Mouse (Mus musculus): ENCODE measurements around the gene Perp. TPM values are rescaled to one million over a fixed set of nuclear protein-coding genes. Genes with fewer than 3 reads are reported as not detected.

The Perp gene
- polyA plus RNA-seq, 1 experiment, result 0.87 TPM

GRCm38 (mm10) chr10:18850177-18850576 lies 5.4 kb downstream of the Perp start:
- Histone ChIP-seq H3K4me1 (ENCODE audit: control insufficient read depth, insufficient read depth, insufficient read length, low read length) (peaks cover under 1% of the 10 kb centered on the region; the same call in 1 of the 2 replicates), H3K4me3 (ENCODE audit: insufficient read depth, low read depth, low read length) (no peak overlapping the region), H3K27ac (replicated peaks; ENCODE audit: low read depth, low read length) (no peak overlapping the region)

DNA sequence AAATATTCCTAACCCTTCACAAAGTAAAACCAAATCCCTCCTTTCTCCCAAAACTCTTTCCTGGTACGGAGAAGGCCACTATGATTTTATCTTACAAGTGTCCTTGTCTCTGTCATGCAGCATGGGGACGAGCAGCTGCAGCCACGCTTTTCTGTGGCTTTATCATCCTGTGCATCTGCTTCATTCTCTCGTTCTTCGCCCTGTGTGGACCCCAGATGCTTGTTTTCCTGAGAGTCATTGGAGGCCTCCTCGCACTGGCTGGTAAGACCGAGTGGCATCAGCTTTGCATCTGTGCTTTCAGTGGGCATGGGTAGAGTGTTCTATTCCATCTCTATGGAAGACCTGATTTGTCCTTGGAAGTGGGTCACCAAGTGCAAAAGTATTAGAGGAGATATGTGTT lies 8.6 kb downstream of the Perp start:
- Histone ChIP-seq H3K27ac (replicated peaks; ENCODE audit: low read depth, low read length) (no peak overlapping the region), H3K4me1 (ENCODE audit: control insufficient read depth, insufficient read depth, insufficient read length, low read length) (no peaks in the 10 kb centered on the region), H3K4me3 (ENCODE audit: insufficient read depth, low read depth, low read length) (no peak overlapping the region)

GRCm38 (mm10) chr10:18857244-18857643 lies 12.4 kb downstream of the Perp start:
- no peak overlapping the region for H3K4me3 ChIP-seq (ENCODE audit: insufficient read depth, low read depth, low read length)
- no peak overlapping the region for H3K27ac ChIP-seq (replicated peaks; ENCODE audit: low read depth, low read length)
- no peaks in the 10 kb centered on the region for H3K4me1 ChIP-seq (ENCODE audit: control insufficient read depth, insufficient read depth, insufficient read length, low read length)

DNA sequence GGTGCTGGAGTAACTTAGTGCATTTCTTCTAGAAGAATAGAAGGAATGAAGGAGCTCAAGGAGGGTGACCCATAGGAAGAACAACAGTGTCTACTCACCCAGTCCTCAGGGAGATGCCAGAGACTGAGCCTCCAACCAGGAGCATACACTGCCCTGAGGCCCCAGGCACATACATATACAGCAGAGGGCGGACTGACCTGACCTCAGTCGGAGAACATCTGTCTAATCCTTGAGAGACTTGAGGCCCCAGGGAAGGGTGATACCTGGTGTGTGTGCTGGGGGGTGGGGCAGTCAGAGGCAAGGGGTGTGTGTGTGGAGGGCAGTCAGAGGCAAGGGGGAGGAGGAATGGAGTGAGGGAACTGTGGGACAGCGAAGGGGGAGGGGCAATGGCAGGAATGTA lies 14.8 kb downstream of the Perp start:
- Histone ChIP-seq H3K27ac (replicated peaks; ENCODE audit: low read depth, low read length) (no peak overlapping the region), H3K4me1 (ENCODE audit: control insufficient read depth, insufficient read depth, insufficient read length, low read length) (no peaks in the 10 kb centered on the region)

GRCm38 (mm10) chr10:18860119-18860824 lies 15.5 kb downstream of the Perp start:
- no peaks in the 10 kb centered on the region for H3K4me1 ChIP-seq (ENCODE audit: control insufficient read depth, insufficient read depth, insufficient read length, low read length)
- no peak overlapping the region for H3K4me3 ChIP-seq (ENCODE audit: insufficient read depth, low read depth, low read length)
- no peak overlapping the region for H3K27ac ChIP-seq (replicated peaks; ENCODE audit: low read depth, low read length)

More for the DNA sequence above, 14.8 kb downstream of the Perp start:
- H3K4me3 ChIP-seq (ENCODE audit: insufficient read depth, low read depth, low read length), result no peak overlapping the region

GRCm38 (mm10) chr10:18860831-18861230 lies 16.0 kb downstream of the Perp start:
- H3K4me3 ChIP-seq (ENCODE audit: insufficient read depth, low read depth, low read length), result no peak overlapping the region

GRCm38 (mm10) chr10:18861418-18861817 lies 16.6 kb downstream of the Perp start:
- no peaks in the 10 kb centered on the region for H3K4me1 ChIP-seq (ENCODE audit: control insufficient read depth, insufficient read depth, insufficient read length, low read length)
- no peak overlapping the region for H3K4me3 ChIP-seq (ENCODE audit: insufficient read depth, low read depth, low read length)
- H3K27ac ChIP-seq (replicated peaks; ENCODE audit: low read depth, low read length), result no peak overlapping the region

More at GRCm38 (mm10) chr10:18860831-18861230, 16.0 kb downstream of the Perp start:
- Histone ChIP-seq H3K4me1 (ENCODE audit: control insufficient read depth, insufficient read depth, insufficient read length, low read length) (no peaks in the 10 kb centered on the region), H3K27ac (replicated peaks; ENCODE audit: low read depth, low read length) (no peak overlapping the region)

- Histone ChIP-seq H3K27ac (replicated peaks; ENCODE audit: low read depth, low read length) (no peak overlapping the region), H3K4me3 (ENCODE audit: insufficient read depth, low read depth, low read length) (no peak overlapping the region), H3K4me1 (ENCODE audit: control insufficient read depth, insufficient read depth, insufficient read length, low read length) (no peaks in the 10 kb centered on the region)
Measured at GRCm38 (mm10) chr10:18863332-18863731, 18.5 kb downstream of the Perp start.

DNA sequence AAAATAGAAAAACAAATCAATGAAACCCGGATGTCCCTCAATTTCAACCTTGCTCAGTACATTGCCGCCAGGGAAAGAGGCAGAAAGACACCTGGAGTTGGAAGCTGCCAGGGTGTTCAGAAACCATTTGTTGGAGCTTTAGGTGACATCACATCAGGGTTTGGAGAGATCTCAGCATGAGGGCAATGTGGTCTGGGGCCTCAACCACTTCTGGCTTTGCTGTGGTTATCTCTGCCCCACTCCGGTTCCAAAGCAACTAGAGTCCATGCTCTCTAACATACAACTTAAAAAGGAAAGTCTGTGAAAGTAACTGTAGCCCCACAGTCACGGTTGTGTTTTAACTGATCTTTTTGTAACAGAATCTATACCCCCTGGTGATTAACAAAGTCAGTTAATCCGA lies 19.9 kb downstream of the Perp start:
- Histone ChIP-seq H3K27ac (replicated peaks; ENCODE audit: low read depth, low read length) (no peak overlapping the region), H3K4me3 (ENCODE audit: insufficient read depth, low read depth, low read length) (no peak overlapping the region), H3K4me1 (ENCODE audit: control insufficient read depth, insufficient read depth, insufficient read length, low read length) (no peaks in the 10 kb centered on the region)

DNA sequence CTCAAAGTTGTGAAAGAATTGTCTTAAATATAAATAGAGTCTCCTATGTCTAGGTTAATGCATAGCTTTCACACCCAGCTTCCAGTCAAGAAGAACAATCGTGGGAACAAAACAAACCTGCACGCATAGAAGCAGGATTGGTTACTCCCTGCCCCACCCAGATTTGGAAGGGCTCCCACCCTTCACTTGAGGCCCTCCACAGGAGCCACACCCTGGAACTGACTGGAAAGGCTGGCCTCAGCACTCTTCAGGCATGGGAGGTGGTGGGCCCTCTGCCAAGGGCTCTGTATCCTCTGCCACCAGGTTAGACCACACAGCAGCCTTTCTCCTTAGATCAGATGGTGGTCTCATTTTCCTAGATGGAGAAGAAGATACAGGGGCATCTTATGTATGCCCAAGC lies 26.2 kb downstream of the Perp start:
- H3K4me3 ChIP-seq (ENCODE audit: insufficient read depth, low read depth, low read length), result no peak overlapping the region
- no peak overlapping the region for H3K27ac ChIP-seq (replicated peaks; ENCODE audit: low read depth, low read length)
- H3K4me1 ChIP-seq (ENCODE audit: control insufficient read depth, insufficient read depth, insufficient read length, low read length), result no peaks in the 10 kb centered on the region

GRCm38 (mm10) chr10:18876211-18876610 lies 31.4 kb downstream of the Perp start:
- H3K4me3 ChIP-seq (ENCODE audit: insufficient read depth, low read depth, low read length), result no peak overlapping the region
- no peak overlapping the region; the same call in 1 of the 2 replicates for H3K27ac ChIP-seq (replicated peaks; ENCODE audit: low read depth, low read length)
- H3K4me1 ChIP-seq (ENCODE audit: control insufficient read depth, insufficient read depth, insufficient read length, low read length), result no peaks in the 10 kb centered on the region

DNA sequence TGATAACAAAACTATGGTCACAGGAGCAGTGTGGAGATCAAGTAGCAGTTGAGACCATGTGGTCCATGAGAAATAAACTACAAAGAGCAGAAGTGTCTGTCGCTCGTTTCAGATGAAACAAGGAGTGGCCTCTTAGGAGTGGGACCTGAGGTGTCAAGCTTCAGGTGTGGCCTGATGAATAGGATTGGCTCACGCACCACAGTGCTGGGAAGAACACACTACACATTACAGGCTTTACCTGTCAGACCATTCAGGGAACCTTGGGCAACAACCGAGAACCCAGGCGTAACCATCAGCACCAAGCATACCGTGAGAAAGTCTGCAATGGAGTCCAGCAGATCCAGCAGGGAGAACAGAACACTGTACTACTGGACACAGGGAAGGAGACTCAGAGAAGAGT lies 33.3 kb downstream of the Perp start:
- Histone ChIP-seq H3K4me1 (ENCODE audit: control insufficient read depth, insufficient read depth, insufficient read length, low read length) (no peaks in the 10 kb centered on the region), H3K4me3 (ENCODE audit: insufficient read depth, low read depth, low read length) (no peak overlapping the region), H3K27ac (replicated peaks; ENCODE audit: low read depth, low read length) (no peak overlapping the region)

DNA sequence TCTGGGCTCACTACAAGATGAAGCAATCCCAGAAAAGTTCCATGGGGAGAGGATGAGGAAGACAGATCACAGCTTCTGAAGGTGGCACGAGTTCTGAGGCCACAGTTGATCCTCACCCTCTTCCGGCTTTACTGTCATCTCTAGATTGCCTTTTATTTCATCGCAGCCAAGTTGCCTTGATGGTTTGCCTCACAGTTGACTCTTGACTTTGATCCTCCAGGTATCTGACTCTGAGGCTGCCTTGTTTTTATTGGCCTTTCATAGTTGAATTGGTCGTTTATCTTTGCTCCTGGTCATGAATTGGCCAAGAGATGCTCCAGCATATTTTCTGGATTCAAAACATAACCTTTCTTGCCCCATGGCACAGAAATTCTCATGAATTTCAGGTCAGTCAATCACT lies 34.3 kb downstream of the Perp start:
- H3K27ac ChIP-seq (replicated peaks; ENCODE audit: low read depth, low read length), result no peak overlapping the region
- no peak overlapping the region for H3K4me3 ChIP-seq (ENCODE audit: insufficient read depth, low read depth, low read length)
- H3K4me1 ChIP-seq (ENCODE audit: control insufficient read depth, insufficient read depth, insufficient read length, low read length), result no peaks in the 10 kb centered on the region

GRCm38 (mm10) chr10:18879690-18880089 lies 34.9 kb downstream of the Perp start:
- Histone ChIP-seq H3K4me3 (ENCODE audit: insufficient read depth, low read depth, low read length) (no peak overlapping the region), H3K27ac (replicated peaks; ENCODE audit: low read depth, low read length) (no peak overlapping the region), H3K4me1 (ENCODE audit: control insufficient read depth, insufficient read depth, insufficient read length, low read length) (no peaks in the 10 kb centered on the region)

DNA sequence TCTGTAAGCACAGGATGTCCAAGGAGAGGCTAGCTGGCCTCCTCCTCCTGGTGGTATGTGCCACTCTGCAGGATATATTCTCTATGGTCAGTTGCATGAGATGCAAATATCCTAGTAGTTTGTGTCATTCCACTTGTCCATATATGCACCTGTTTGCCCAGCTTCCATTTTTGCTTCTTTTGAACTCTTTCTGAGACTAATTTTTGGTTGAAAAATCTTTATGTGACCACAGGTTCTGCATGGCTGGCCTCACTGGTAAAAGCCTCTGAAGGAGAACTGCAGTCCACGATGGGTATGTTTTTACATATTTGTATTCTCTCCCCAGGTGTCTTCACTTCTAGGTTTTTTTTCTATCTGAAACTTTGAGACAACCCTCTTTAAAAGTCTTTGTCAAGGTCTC lies 37.4 kb downstream of the Perp start:
- Histone ChIP-seq H3K27ac (replicated peaks; ENCODE audit: low read depth, low read length) (no peak overlapping the region), H3K4me1 (ENCODE audit: control insufficient read depth, insufficient read depth, insufficient read length, low read length) (peaks cover 4% of the 10 kb centered on the region; the same call in 1 of the 2 replicates), H3K4me3 (ENCODE audit: insufficient read depth, low read depth, low read length) (no peak overlapping the region)

- Histone ChIP-seq H3K27ac (replicated peaks; ENCODE audit: low read depth, low read length) (no peak overlapping the region), H3K4me3 (ENCODE audit: insufficient read depth, low read depth, low read length) (no peak overlapping the region), H3K4me1 (ENCODE audit: control insufficient read depth, insufficient read depth, insufficient read length, low read length) (peaks cover 4% of the 10 kb centered on the region; the same call in 1 of the 2 replicates)
Measured at GRCm38 (mm10) chr10:18886918-18887625, 42.3 kb downstream of the Perp start.

Data from brown adipose tissue, adult 24 weeks (tissue).